Mouse (Mus musculus) fibroblast of lung, adult 2 months (primary cell): ENCODE measurements around the gene Tsc1.

Source experiments
- DNase-seq: peaks from one replicate; pipeline ENCODE4 v3.0.0-alpha.2; 2011; ENCODE audit warnings: low read depth

Tsc1 gene

GRCm38 (mm10) chr2:28616358-28616757 is 24.7 kb upstream of the Tsc1 start:
- DNase-seq, result no peak

- no peak for DNase-seq
These were observed 24.2 kb upstream of the Tsc1 start for GRCm38 (mm10) chr2:28616874-28617273.

- no peak for DNase-seq
These were observed 23.2 kb upstream of the Tsc1 start for GRCm38 (mm10) chr2:28617498-28618486.

- no peak for DNase-seq
These were observed 22.2 kb upstream of the Tsc1 start for GRCm38 (mm10) chr2:28618777-28619336.

- DNase-seq, result no peak
These were observed 21.7 kb upstream of the Tsc1 start for GRCm38 (mm10) chr2:28619369-28619768.

- no peak for DNase-seq
These were observed 20.5 kb upstream of the Tsc1 start for GRCm38 (mm10) chr2:28620522-28620921.

GRCm38 (mm10) chr2:28621111-28621510 is 19.9 kb upstream of the Tsc1 start:
- no peak for DNase-seq

- DNase-seq, result no peak
These were observed 19.3 kb upstream of the Tsc1 start, which contains the start of gene Gfi1b for GRCm38 (mm10) chr2:28621664-28622171. Gfi1b (minus strand) TSS chr2:28621982.

GRCm38 (mm10) chr2:28622521-28623124 is 18.4 kb upstream of the Tsc1 start:
- DNase-seq, result no peak

GRCm38 (mm10) chr2:28624870-28625269 is 16.2 kb upstream of the Tsc1 start:
- no peak for DNase-seq

GRCm38 (mm10) chr2:28626038-28626437 is 15.0 kb upstream of the Tsc1 start:
- DNase-seq, result no peak

- no peak for DNase-seq
These were observed 13.0 kb upstream of the Tsc1 start for GRCm38 (mm10) chr2:28628053-28628452.

GRCm38 (mm10) chr2:28629911-28630381 is 11.1 kb upstream of the Tsc1 start:
- no peak for DNase-seq

GRCm38 (mm10) chr2:28632626-28633025 is 8.4 kb upstream of the Tsc1 start:
- no peak for DNase-seq

- no peak for DNase-seq
These were observed 7.9 kb upstream of the Tsc1 start for GRCm38 (mm10) chr2:28633136-28633535.

GRCm38 (mm10) chr2:28635199-28635598 is 5.8 kb upstream of the Tsc1 start:
- no peak for DNase-seq

GRCm38 (mm10) chr2:28637106-28637845 is 3.8 kb upstream of the Tsc1 start:
- DNase-seq, result no peak

GRCm38 (mm10) chr2:28638352-28638751 is 2.7 kb upstream of the Tsc1 start:
- DNase-seq, result no peak

GRCm38 (mm10) chr2:28638886-28639285 is 2.1 kb upstream of the Tsc1 start:
- DNase-seq, result no peak

GRCm38 (mm10) chr2:28639794-28640193 is 1.2 kb upstream of the Tsc1 start:
- DNase-seq, result no peak

GRCm38 (mm10) chr2:28641435-28641941 is 460 bp downstream of the Tsc1 start:
- no peak for DNase-seq

- DNase-seq, result no peak
These were observed 2.1 kb downstream of the Tsc1 start for GRCm38 (mm10) chr2:28643081-28643480.
